Mouse (Mus musculus) ES-E14 (cell line): ENCODE measurements at regions not wholly inside any gene's neighbourhood (a gene's known extent, or its start where the extent isn't known, plus 50 kb on each side); places are given as distances from the start of the nearest gene placed in this dataset.
A peak's percentile ranks its signal among the peaks of the same experiment; 100 is the strongest.

ENCODE experiments used
- DNase-seq: peaks from one replicate; pipeline ENCODE4 v3.0.0-alpha.2; 2013; ENCODE audit warnings: low read depth, low spot score
- H3K27ac ChIP-seq: 2 replicates; pipeline ENCODE4 v1.5.1; 2012; ENCODE audit warnings: low read depth, mild to moderate bottlenecking, low read length, moderate library complexity, mixed read lengths; ENCODE audit not compliant: poor library complexity, insufficient read depth, severe bottlenecking
- H3K36me3 ChIP-seq: 2 replicates; pipeline ENCODE4 v1.6.1; 2012; ENCODE audit warnings: mild to moderate bottlenecking, low read length, moderate library complexity, mixed read lengths; ENCODE audit not compliant: control insufficient read depth, poor library complexity, insufficient read depth, severe bottlenecking
- H3K4me1 ChIP-seq, 2 experiments: fragments of 150-350 bp in 1 of 2; sonication (generic) in 1 of 2; 2 replicates each; pipeline ENCODE4 v1.6.1; 2012; ENCODE audit warnings: low read length in 2 of 2, mild to moderate bottlenecking in 1 of 2, mixed read lengths in 1 of 2; ENCODE audit not compliant: control insufficient read depth in 2 of 2, insufficient read depth in 2 of 2, poor library complexity in 1 of 2
- H3K4me3 ChIP-seq, 2 experiments: fragments of 150-350 bp in 1 of 2; sonication (generic) in 1 of 2; 2 replicates each; pipeline ENCODE4 v1.5.1; 2012; ENCODE audit warnings: low read length in 2 of 2, low read depth in 1 of 2, mild to moderate bottlenecking in 1 of 2, mixed read lengths in 1 of 2; ENCODE audit not compliant: insufficient read depth in 1 of 2, poor library complexity in 1 of 2, severe bottlenecking in 1 of 2
- H3K9ac ChIP-seq: 2 replicates; pipeline ENCODE4 v1.6.1; 2012; ENCODE audit warnings: low read depth, mild to moderate bottlenecking, low read length, mixed read lengths; ENCODE audit not compliant: poor library complexity, insufficient read depth, severe bottlenecking
- H3K9me3 ChIP-seq: fragments of 150-350 bp; sonication (generic); 2 replicates; pipeline ENCODE4 v1.6.1; 2012; ENCODE audit warnings: low read depth, mild to moderate bottlenecking, low read length; ENCODE audit not compliant: control insufficient read depth, insufficient read depth
- CHD2 ChIP-seq: IDR thresholded peaks from 2 replicates; pipeline ENCODE4 v1.6.1; 2014; ENCODE audit warnings: mild to moderate bottlenecking, low read depth, low read length, inconsistent platforms
- HCFC1 ChIP-seq: IDR thresholded peaks from 2 replicates; pipeline ENCODE4 v1.6.1; 2012; ENCODE audit warnings: low read length, inconsistent platforms, borderline replicate concordance; ENCODE audit not compliant: insufficient read depth
- MAFK ChIP-seq: IDR thresholded peaks from 2 replicates; pipeline ENCODE4 v1.6.1; 2014; ENCODE audit warnings: mild to moderate bottlenecking, low read depth, low read length, inconsistent platforms; ENCODE audit not compliant: insufficient read depth
- ZC3H11A ChIP-seq: IDR thresholded peaks from 2 replicates; pipeline ENCODE4 v1.6.1; 2012; ENCODE audit warnings: low read depth, mild to moderate bottlenecking, inconsistent platforms, low read length, borderline replicate concordance
- ZNF384 ChIP-seq: IDR thresholded peaks from 2 replicates; pipeline ENCODE4 v1.6.1; 2012; ENCODE audit warnings: low read depth, low read length, inconsistent platforms
- in situ Hi-C, 2 experiments: fragments of 600-800 bp; cut with MboI; formaldehyde crosslinking; loops; one replicate each; pipeline ENCODE4 v1.15.1; 2025; ENCODE audit warnings: low sequenced_read_pairs in 2 of 2, inconsistent platforms in 1 of 2; ENCODE audit not compliant: unreplicated experiment in 2 of 2

- no peak overlapping the region for H3K9ac ChIP-seq
- no peak overlapping the region for H3K4me3 ChIP-seq
- no peaks in the 10 kb centered on the region for H3K36me3 ChIP-seq
- no peaks in the 10 kb centered on the region for H3K9me3 ChIP-seq
- no peaks in the 10 kb centered on the region for H3K4me1 ChIP-seq
- TF ChIP-seq HCFC1 = no peak
- no peak for TF ChIP-seq ZC3H11A
- TF ChIP-seq MAFK = no peak
- DNase-seq = no peak
- in situ Hi-C loops = no loop called here
- no peak overlapping the region for H3K27ac ChIP-seq
Observed at GRCm38 (mm10) chr3:100333478-100333877, 155.6 kb downstream of the Tent5c start.

GRCm38 (mm10) chr3:100318357-100318756 is 156.2 kb upstream of the Wdr3 start:
- no peak overlapping the region for H3K9ac ChIP-seq
- H3K9me3 ChIP-seq = no peaks in the 10 kb centered on the region
- H3K4me1 ChIP-seq = no peaks in the 10 kb centered on the region
- H3K4me3 ChIP-seq = no peak overlapping the region
- in situ Hi-C loops = no loop called here
- TF ChIP-seq MAFK = no peak
- TF ChIP-seq HCFC1 = no peak
- TF ChIP-seq ZC3H11A = no peak
- no peak for TF ChIP-seq ZNF384
- no peak for TF ChIP-seq CHD2
- H3K36me3 ChIP-seq = no peaks in the 10 kb centered on the region
- DNase-seq = no peak
- H3K27ac ChIP-seq = no peak overlapping the region

- in situ Hi-C loops = no loop called here
- H3K9ac ChIP-seq = no peak overlapping the region
- no peak overlapping the region for H3K27ac ChIP-seq
- H3K4me1 ChIP-seq = no peaks in the 10 kb centered on the region
- no peak for DNase-seq
- TF ChIP-seq MAFK = no peak
- no peak for TF ChIP-seq ZNF384
- TF ChIP-seq HCFC1 = no peak
- no peak for TF ChIP-seq ZC3H11A
- H3K9me3 ChIP-seq = no peaks in the 10 kb centered on the region
- no peaks in the 10 kb centered on the region for H3K36me3 ChIP-seq
- no peak overlapping the region for H3K4me3 ChIP-seq
Observed at GRCm38 (mm10) chr3:100287818-100288217, 125.6 kb upstream of the Wdr3 start.

GRCm38 (mm10) chr3:100266976-100267375 is 104.8 kb upstream of the Wdr3 start:
- Histone ChIP-seq H3K4me3 (no peak overlapping the region), H3K9me3 (no peaks in the 10 kb centered on the region), H3K27ac (no peak overlapping the region), H3K9ac (no peak overlapping the region), H3K4me1 (no peaks in the 10 kb centered on the region), H3K36me3 (no peaks in the 10 kb centered on the region)
- TF ChIP-seq MAFK (no peak), HCFC1 (no peak), ZNF384 (no peak), ZC3H11A (no peak), CHD2 (no peak)
- in situ Hi-C loops = no loop called here
- no peak for DNase-seq

- H3K4me1 ChIP-seq = no peaks in the 10 kb centered on the region
- DNase-seq = peak; percentile 49
- H3K4me3 ChIP-seq = no peak overlapping the region
- no peak overlapping the region for H3K9ac ChIP-seq
- H3K36me3 ChIP-seq = no peaks in the 10 kb centered on the region
- H3K27ac ChIP-seq = no peak overlapping the region
- TF ChIP-seq CHD2 (peak; percentile 23; the same call in 1 of the 2 replicates), HCFC1 (no peak)
- H3K9me3 ChIP-seq = no peaks in the 10 kb centered on the region
- in situ Hi-C loops = no loop called here
Observed at GRCm38 (mm10) chr3:100264991-100265390, 102.8 kb upstream of the Wdr3 start.
